Mouse (Mus musculus) heart, embryonic 14.5 days (tissue): Measurements from ENCODE around the gene Prdx2. TPM values are rescaled to one million over a fixed set of nuclear protein-coding genes. Genes with fewer than 3 reads are reported as not detected.

ENCODE experiments used
- ATAC-seq: fragments of 200-750 bp; cut with Nextera tagmentation; 2 replicates; pipeline ENCODE4 v1.8.0; 2017; ENCODE audit warnings: low read depth, moderate TSS enrichment; ENCODE audit not compliant: insufficient number of reproducible peaks, insufficient read depth, low FRiP score
- H3K27ac ChIP-seq, 2 experiments: fragments of 200-500 bp in 1 of 2; fragments of 300-500 bp in 1 of 2; sonication (generic) in 1 of 2; replicated peaks in 1 of 2; 2 replicates each; pipeline ENCODE4 v1.5.1; 2012 to 2014; ENCODE audit warnings: low read depth in 2 of 2, low read length in 2 of 2, control low read depth in 1 of 2, mild to moderate bottlenecking in 1 of 2, mixed read lengths in 1 of 2; ENCODE audit not compliant: control insufficient read depth in 1 of 2, insufficient read depth in 1 of 2
- H3K27me3 ChIP-seq: fragments of 300-500 bp; sonication (generic); 2 replicates; pipeline ENCODE4 v1.6.1; 2014; ENCODE audit warnings: mild to moderate bottlenecking, low read length, control low read depth; ENCODE audit not compliant: control insufficient read depth, insufficient read depth
- H3K36me3 ChIP-seq: fragments of 300-500 bp; sonication (generic); 2 replicates; pipeline ENCODE4 v1.6.1; 2014; ENCODE audit warnings: mild to moderate bottlenecking, control low read depth, low read length, mixed read lengths; ENCODE audit not compliant: control insufficient read depth, insufficient read depth
- H3K4me1 ChIP-seq, 2 experiments: fragments of 200-500 bp in 1 of 2; fragments of 300-500 bp in 1 of 2; sonication (generic) in 1 of 2; 2 replicates each; pipeline ENCODE4 v1.6.1; 2012 to 2014; ENCODE audit warnings: low read length in 2 of 2, control low read depth in 1 of 2, mixed read lengths in 1 of 2; ENCODE audit not compliant: control insufficient read depth in 2 of 2, insufficient read depth in 2 of 2
- H3K4me2 ChIP-seq: fragments of 300-500 bp; sonication (generic); 2 replicates; pipeline ENCODE4 v1.6.1; 2014; ENCODE audit warnings: mild to moderate bottlenecking, low read length
- H3K4me3 ChIP-seq, 2 experiments: fragments of 200-500 bp in 1 of 2; fragments of 300-500 bp in 1 of 2; sonication (generic) in 1 of 2; 2 replicates each; pipeline ENCODE4 v1.5.1; 2012 to 2014; ENCODE audit warnings: low read length in 2 of 2, mild to moderate bottlenecking in 2 of 2, control low read depth in 1 of 2, low read depth in 1 of 2, moderate library complexity in 1 of 2; ENCODE audit not compliant: control insufficient read depth in 1 of 2, insufficient read depth in 1 of 2
- H3K9ac ChIP-seq: fragments of 300-500 bp; sonication (generic); 2 replicates; pipeline ENCODE4 v1.6.1; 2014; ENCODE audit warnings: mild to moderate bottlenecking, low read length
- H3K9me3 ChIP-seq: fragments of 300-500 bp; sonication (generic); 2 replicates; pipeline ENCODE4 v1.6.1; 2016; ENCODE audit warnings: low read length, control low read depth; ENCODE audit not compliant: control insufficient read depth
- WGBS: fragments of 180-500 bp; shearing (Covaris S2); extraction: QIAGEN DNeasy Blood & Tissue Kit; methylation state at CpG from one replicate; pipeline ENCODE4 v1.1.7; 2014; 5-methylcytosine and 5-hydroxymethylcytosine counted together
- polyA plus RNA-seq: library from polyadenylated mRNA; unstranded; fragments of >200 nt; fragmentation: Nextera tagmentation; extraction: Ambion mirVana; gene quantifications from 2 replicates; pipeline ENCODE4 v1.2.1, GENCODE M21; 2014

Gene Prdx2
- polyA plus RNA-seq, 1 experiment from 2014 or later = 792 TPM

DNA sequence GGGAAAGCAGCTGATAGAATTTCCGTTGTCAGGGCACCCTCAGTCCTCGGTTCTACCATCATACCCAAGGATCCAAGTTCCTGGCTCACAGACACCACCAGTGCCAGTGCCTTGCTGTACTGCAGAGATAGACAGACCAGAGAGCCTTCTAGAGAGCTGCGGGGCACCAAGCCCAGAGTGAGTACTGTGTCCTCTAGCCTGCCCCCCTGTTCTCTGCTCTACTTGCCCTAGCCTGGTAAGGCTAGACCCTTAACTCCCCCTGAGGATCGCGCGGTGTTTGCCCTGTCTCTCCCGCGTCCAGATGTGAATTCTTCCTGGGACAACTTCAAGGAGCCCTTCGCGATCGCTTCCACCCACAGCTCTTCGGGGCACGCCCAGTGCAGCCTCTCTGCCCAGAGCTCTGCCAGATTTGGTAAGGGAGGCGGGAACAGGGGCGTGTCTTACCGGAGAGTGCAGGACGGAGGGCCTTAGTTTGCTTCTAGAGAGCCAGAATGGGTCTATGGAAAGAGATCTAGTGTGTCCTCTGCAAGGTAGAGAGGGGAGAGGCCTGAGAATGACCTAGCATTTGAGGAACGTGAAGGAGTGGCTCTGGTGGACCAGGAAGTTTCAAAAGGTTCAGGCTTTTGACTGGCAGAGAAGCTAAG, 16.7 kb upstream of the Prdx2 start:
- Histone ChIP-seq H3K36me3 (peaks cover 7% of the 10 kb centered on the region), H3K9me3 (no peaks in the 10 kb centered on the region), H3K9ac (no peak overlapping the region), H3K27me3 (peaks cover 38% of the 10 kb centered on the region), H3K27ac (no peak overlapping the region), H3K4me2 (peak overlapping the region; percentile 31), H3K4me1 (peaks cover 0 to 3% of the 10 kb centered on the region in 2 experiments; a peak in 1 of 4 replicates), H3K4me3 (0 out of 4 replicates have a peak overlapping the region, but pooled peaks of 1 of the 2 experiments have one; percentile 3)
- ATAC-seq = no peak
- WGBS = 6% methylated on average over 18 of the region's 18 CpGs

DNA sequence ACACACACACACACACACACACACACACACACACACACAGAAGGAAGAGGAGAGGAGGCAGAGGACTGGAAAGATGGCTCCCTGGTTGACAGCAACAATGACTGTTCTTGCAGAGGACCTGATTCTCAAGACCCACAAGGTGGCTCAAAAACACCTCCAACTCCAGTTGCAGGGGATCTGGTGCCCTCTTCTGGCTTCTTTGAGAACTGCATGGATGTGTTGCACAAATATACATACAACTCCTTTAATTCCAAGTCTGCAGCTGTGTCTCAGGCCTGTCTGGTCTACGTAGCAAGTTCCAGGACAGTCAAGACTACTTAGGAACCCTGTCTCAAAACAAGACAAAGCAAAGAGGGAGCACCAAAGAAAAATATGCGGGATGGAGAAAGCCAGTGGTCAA, 12.6 kb upstream of the Prdx2 start:
- Histone ChIP-seq H3K9me3 (no peaks in the 10 kb centered on the region), H3K4me3 (no peak overlapping the region), H3K36me3 (peaks cover 31% of the 10 kb centered on the region), H3K27ac (no peak overlapping the region), H3K9ac (no peak overlapping the region), H3K27me3 (peaks cover 9% of the 10 kb centered on the region), H3K4me2 (no peak overlapping the region), H3K4me1 (peaks cover 0 to 4% of the 10 kb centered on the region in 2 experiments; a peak in 1 of 4 replicates)
- 62% methylated on average over 2 of the region's 2 CpGs for WGBS
- no peak for ATAC-seq

DNA sequence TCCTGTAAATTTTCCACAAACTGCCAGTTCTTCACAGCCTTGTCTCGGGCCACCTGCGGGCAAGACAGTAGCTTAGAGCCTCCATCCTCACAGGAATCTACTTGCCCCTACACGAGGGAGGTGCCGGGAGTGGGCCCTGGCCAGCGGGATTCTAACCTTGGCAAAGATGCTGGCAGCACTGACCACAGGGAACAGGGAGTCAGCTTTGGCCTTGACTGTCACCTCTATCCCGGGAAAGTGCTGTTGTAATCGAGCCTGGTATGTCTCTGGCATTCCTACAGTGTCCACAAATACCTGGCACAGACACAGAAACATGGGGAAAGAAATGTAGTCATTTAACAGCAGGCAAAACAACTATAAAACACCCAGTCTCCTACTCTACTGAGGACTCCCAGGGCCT, 9.6 kb upstream of the Prdx2 start:
- peaks cover 31% of the 10 kb centered on the region for H3K36me3 ChIP-seq
- WGBS = 74% methylated on average over 7 of the region's 7 CpGs
- ATAC-seq = no peak

DNA sequence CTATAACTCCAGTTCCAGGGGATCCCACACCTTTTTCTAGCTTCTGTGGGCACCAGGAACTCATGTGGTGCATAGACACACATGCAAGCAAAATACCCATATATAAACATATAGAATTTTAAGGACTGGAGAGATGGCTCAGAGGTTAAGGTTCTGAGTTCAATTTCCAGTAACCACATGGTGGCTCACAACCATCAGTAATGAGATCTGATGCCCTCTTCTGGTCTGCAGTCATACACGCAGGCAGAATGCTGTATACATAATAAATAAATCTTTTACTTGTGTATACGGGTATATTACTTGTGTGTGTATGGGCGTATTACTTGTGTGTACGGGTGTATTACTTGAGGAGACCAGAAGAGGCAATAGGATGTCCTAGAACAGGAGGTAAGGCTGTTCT, 5.4 kb upstream of the Prdx2 start:
- ATAC-seq = no peak
- no peaks in the 10 kb centered on the region for H3K9me3 ChIP-seq
- no peak overlapping the region for H3K27ac ChIP-seq
- H3K4me3 ChIP-seq = no peak overlapping the region
- 89% methylated on average over 4 of the region's 4 CpGs for WGBS
- H3K4me1 ChIP-seq = peaks cover 13 to 26% of the 10 kb centered on the region in 2 experiments
- H3K9ac ChIP-seq = no peak overlapping the region
- no peak overlapping the region for H3K4me2 ChIP-seq
- no peaks in the 10 kb centered on the region for H3K27me3 ChIP-seq
- peaks cover 17% of the 10 kb centered on the region; the same call in 1 of the 2 replicates for H3K36me3 ChIP-seq

More for the DNA sequence above, 9.6 kb upstream of the Prdx2 start:
- Histone ChIP-seq H3K27me3 (no peaks in the 10 kb centered on the region), H3K4me2 (no peak overlapping the region), H3K4me3 (no peak overlapping the region), H3K27ac (no peak overlapping the region), H3K9ac (no peak overlapping the region), H3K4me1 (peaks cover 1 to 2% of the 10 kb centered on the region in 2 experiments; a peak in 3 of 4 replicates), H3K9me3 (no peaks in the 10 kb centered on the region)

DNA sequence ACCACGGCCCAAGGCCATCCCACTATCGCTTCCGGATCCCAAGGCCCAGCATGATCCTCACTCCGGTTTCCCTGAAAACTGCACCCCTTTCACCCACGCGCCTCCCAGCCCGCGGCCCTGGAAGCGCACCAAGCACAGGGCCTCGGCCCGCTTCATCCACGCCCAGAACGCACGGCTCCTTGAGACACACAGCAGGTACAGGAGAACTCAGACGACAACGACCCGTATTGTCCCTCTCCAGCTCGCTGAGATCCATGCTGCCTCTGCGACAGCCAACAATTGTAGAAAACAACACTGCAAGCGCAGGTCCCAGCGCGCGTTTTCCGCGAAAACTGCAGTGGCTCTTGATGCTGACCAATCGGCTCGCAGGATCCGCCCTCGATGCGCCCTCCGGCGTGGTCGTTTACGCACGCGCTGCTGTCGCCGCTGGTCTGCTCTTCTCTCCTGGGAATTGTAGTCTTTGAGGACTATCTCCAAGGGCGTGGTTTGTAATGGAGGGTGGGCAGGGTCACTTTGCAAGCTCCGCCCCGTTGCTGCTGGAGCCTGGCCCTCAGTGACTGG, 3.6 kb upstream of the Prdx2 start:
- peak overlapping the region; percentile 98 for H3K4me2 ChIP-seq
- peak overlapping the region; percentile 63 to 74 for H3K4me3 ChIP-seq
- peaks cover 8% of the 10 kb centered on the region for H3K36me3 ChIP-seq
- peak overlapping the region; percentile 54 to 62 for H3K27ac ChIP-seq
- H3K27me3 ChIP-seq = no peaks in the 10 kb centered on the region
- peak overlapping the region; percentile 79 for H3K9ac ChIP-seq
- H3K9me3 ChIP-seq = no peaks in the 10 kb centered on the region
- under 1% methylated on average over 41 of the region's 41 CpGs for WGBS
- peak; percentile 85 for ATAC-seq
- peaks cover 17 to 31% of the 10 kb centered on the region in 2 experiments for H3K4me1 ChIP-seq

DNA sequence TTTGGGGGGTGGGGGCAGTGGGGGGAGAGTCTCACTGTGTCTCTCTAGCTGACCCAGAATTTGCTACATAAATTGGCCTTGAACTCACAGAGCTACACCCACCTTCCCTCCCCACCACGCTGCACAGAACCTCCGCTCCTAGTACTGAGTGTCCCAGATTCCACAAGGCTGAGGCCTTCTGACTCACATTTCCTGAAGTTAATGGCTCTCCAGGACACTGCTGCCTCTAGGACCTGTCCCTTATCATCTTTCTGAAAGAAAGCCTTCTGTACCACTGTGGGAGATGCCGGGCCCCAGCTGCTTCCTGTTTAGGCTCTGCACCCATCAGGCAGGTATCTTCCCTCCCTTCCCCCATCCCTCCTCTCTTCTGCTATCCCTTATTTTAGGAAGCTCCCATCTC, 2.8 kb upstream of the Prdx2 start:
- 38% methylated on average over 3 of the region's 3 CpGs for WGBS
- no peaks in the 10 kb centered on the region for H3K9me3 ChIP-seq
- H3K4me1 ChIP-seq = peaks cover 19 to 34% of the 10 kb centered on the region in 2 experiments
- no peaks in the 10 kb centered on the region for H3K27me3 ChIP-seq
- H3K4me2 ChIP-seq = peak overlapping the region; percentile 98
- no peak for ATAC-seq
- peak overlapping the region; percentile 37 to 59; a peak in 2 of 4 replicates for H3K27ac ChIP-seq
- peaks cover 11% of the 10 kb centered on the region for H3K36me3 ChIP-seq
- H3K9ac ChIP-seq = no peak overlapping the region
- no peak overlapping the region for H3K4me3 ChIP-seq

DNA sequence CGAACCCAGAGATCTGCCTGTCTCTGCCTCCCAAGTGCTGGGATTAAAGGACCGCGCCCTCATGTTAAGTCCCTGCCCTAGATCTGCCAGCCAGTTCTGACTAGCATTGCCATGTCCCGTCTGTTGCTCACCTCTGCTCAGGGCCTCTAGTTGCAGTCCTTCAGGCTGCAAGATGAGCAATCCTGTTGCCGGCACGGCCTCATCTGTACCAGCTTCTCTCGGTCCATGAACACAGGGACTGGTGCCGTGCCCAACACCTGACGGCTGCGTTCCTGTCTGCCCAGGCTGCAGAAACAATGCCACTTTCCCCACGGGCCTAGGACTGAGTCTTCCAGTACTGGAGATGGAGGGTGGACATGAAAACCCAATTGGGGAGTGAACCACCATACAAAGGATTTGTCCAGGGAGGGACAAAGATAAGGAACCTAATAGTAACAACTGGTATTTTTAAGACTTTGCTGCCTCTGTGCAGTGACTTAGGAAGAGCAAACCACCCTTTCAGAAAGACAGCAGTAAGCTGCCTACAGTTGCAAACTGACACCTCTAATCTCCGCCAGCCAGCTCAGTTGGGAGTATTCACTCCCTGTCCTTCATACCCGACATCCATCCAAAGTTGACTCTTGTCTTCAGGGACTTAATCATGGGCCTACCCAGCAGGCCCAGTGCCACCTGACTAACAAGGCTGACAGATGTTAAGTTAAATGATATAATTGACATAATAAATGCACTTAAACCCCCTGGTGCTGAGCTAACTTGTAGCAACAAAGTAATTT, 1.7 kb upstream of the Prdx2 start:
- 85% methylated on average over 13 of the region's 13 CpGs for WGBS
- Histone ChIP-seq H3K4me1 (peaks cover 19 to 34% of the 10 kb centered on the region in 2 experiments), H3K36me3 (peaks cover 22% of the 10 kb centered on the region), H3K27ac (no peak overlapping the region), H3K9ac (no peak overlapping the region), H3K4me3 (no peak overlapping the region), H3K9me3 (no peaks in the 10 kb centered on the region), H3K27me3 (no peaks in the 10 kb centered on the region), H3K4me2 (no peak overlapping the region)
- no peak for ATAC-seq
